Mouse (Mus musculus) heart, embryonic 14.5 days (tissue): ENCODE measurements at regions not wholly inside any gene's neighbourhood (a gene's known extent, or its start where the extent isn't known, plus 50 kb on each side); places are given as distances from the start of the nearest gene placed in this dataset.

Experiments used
- ATAC-seq: fragments of 200-750 bp; cut with Nextera tagmentation; 2 replicates; pipeline ENCODE4 v1.8.0; 2017; ENCODE audit warnings: low read depth, moderate TSS enrichment; ENCODE audit not compliant: insufficient number of reproducible peaks, insufficient read depth, low FRiP score
- H3K27ac ChIP-seq, 2 experiments: fragments of 200-500 bp in 1 of 2; fragments of 300-500 bp in 1 of 2; sonication (generic) in 1 of 2; replicated peaks in 1 of 2; 2 replicates each; pipeline ENCODE4 v1.5.1; 2012 to 2014; ENCODE audit warnings: low read depth in 2 of 2, low read length in 2 of 2, control low read depth in 1 of 2, mild to moderate bottlenecking in 1 of 2, mixed read lengths in 1 of 2; ENCODE audit not compliant: control insufficient read depth in 1 of 2, insufficient read depth in 1 of 2
- H3K27me3 ChIP-seq: fragments of 300-500 bp; sonication (generic); 2 replicates; pipeline ENCODE4 v1.6.1; 2014; ENCODE audit warnings: mild to moderate bottlenecking, low read length, control low read depth; ENCODE audit not compliant: control insufficient read depth, insufficient read depth
- H3K36me3 ChIP-seq: fragments of 300-500 bp; sonication (generic); 2 replicates; pipeline ENCODE4 v1.6.1; 2014; ENCODE audit warnings: mild to moderate bottlenecking, control low read depth, low read length, mixed read lengths; ENCODE audit not compliant: control insufficient read depth, insufficient read depth
- H3K4me1 ChIP-seq, 2 experiments: fragments of 200-500 bp in 1 of 2; fragments of 300-500 bp in 1 of 2; sonication (generic) in 1 of 2; 2 replicates each; pipeline ENCODE4 v1.6.1; 2012 to 2014; ENCODE audit warnings: low read length in 2 of 2, control low read depth in 1 of 2, mixed read lengths in 1 of 2; ENCODE audit not compliant: control insufficient read depth in 2 of 2, insufficient read depth in 2 of 2
- H3K4me2 ChIP-seq: fragments of 300-500 bp; sonication (generic); 2 replicates; pipeline ENCODE4 v1.6.1; 2014; ENCODE audit warnings: mild to moderate bottlenecking, low read length
- H3K4me3 ChIP-seq, 2 experiments: fragments of 200-500 bp in 1 of 2; fragments of 300-500 bp in 1 of 2; sonication (generic) in 1 of 2; 2 replicates each; pipeline ENCODE4 v1.5.1; 2012 to 2014; ENCODE audit warnings: low read length in 2 of 2, mild to moderate bottlenecking in 2 of 2, control low read depth in 1 of 2, low read depth in 1 of 2, moderate library complexity in 1 of 2; ENCODE audit not compliant: control insufficient read depth in 1 of 2, insufficient read depth in 1 of 2
- H3K9ac ChIP-seq: fragments of 300-500 bp; sonication (generic); 2 replicates; pipeline ENCODE4 v1.6.1; 2014; ENCODE audit warnings: mild to moderate bottlenecking, low read length
- H3K9me3 ChIP-seq: fragments of 300-500 bp; sonication (generic); 2 replicates; pipeline ENCODE4 v1.6.1; 2016; ENCODE audit warnings: low read length, control low read depth; ENCODE audit not compliant: control insufficient read depth
- WGBS: fragments of 180-500 bp; shearing (Covaris S2); extraction: QIAGEN DNeasy Blood & Tissue Kit; methylation state at CpG from one replicate; pipeline ENCODE4 v1.1.7; 2014; 5-methylcytosine and 5-hydroxymethylcytosine counted together

DNA sequence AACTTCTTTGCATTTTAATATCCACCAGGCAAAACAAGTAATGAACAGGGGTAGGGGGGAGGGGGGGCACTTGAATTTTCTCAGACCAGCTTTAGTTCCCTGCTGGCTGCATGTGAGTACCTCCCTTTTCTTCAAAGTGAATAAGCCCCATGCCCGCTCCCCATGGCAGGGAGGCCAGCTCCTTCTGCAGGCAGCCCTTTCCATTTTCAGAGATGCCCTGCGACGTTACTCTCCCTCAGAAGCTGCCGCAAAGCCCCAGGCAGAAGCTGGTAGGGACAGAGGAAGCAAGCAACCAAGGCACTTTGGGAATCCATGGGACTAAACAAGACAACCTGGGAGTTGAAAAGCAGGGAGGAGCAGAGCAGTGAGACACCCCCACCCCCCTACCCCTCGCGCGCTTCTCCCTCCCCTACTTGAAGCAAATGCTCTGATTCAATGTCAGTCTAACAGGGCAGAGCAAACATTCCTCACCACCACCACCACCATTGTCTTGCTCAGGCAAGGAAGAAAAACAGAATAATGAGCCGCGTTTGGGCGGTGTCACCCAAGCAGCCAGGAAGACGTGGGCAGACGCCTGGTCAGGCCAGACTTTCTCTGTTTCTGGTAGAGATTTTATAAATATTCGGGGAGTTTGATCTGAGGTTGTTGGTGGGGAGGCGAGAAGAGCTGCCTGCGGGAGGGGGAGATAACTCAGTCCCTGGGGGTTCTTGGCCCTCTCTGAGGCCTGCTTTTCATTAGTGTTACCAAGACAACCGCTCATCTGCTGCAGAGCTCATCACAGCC lies 187.7 kb downstream of the Zfp36l1 start:
- Histone ChIP-seq H3K36me3 (no peaks in the 10 kb centered on the region), H3K9ac (peak overlapping the region; percentile 6; the same call in 1 of the 2 replicates), H3K9me3 (no peaks in the 10 kb centered on the region), H3K4me1 (peaks cover 23 to 44% of the 10 kb centered on the region in 2 experiments), H3K4me3 (no peak overlapping the region), H3K4me2 (0 out of 2 replicates have a peak overlapping the region, but pooled peaks have one; percentile 8), H3K27me3 (no peaks in the 10 kb centered on the region), H3K27ac (peak overlapping the region; percentile 72 to 74)
- ATAC-seq: no peak
- 34% methylated on average over 16 of the region's 16 CpGs for WGBS

GRCm38 (mm10) chr12:79923811-79924210 lies 189.0 kb downstream of the Zfp36l1 start:
- WGBS: 74% methylated on average over 6 of the region's 6 CpGs
- no peaks in the 10 kb centered on the region for H3K36me3 ChIP-seq
- no peaks in the 10 kb centered on the region for H3K27me3 ChIP-seq
- H3K9me3 ChIP-seq: no peaks in the 10 kb centered on the region
- H3K4me1 ChIP-seq: peaks cover 21 to 41% of the 10 kb centered on the region in 2 experiments
- no peak overlapping the region for H3K4me2 ChIP-seq
- H3K4me3 ChIP-seq: no peak overlapping the region
- no peak for ATAC-seq
- H3K27ac ChIP-seq: no peak overlapping the region
- H3K9ac ChIP-seq: no peak overlapping the region

DNA sequence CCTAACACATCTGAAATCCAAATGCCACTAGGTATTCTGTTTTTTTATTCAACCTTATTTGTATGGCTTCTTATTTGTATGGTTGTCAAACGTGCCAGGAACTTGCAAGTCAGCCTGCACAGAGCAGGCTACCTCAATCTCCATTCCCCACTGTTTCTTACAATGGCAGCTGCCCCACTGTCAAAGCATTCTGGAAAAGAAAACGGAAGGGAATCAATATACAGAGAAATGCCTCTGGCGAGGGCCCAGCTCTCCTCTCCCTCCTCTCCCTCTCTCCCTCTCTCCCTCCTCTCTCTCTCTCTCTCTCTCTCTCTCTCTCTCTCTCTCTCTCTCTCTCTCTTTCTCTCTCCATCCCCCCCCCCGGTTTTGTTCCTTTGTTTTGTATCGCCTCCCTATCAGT lies 191.0 kb downstream of the Zfp36l1 start:
- H3K27me3 ChIP-seq: no peaks in the 10 kb centered on the region
- H3K27ac ChIP-seq: peak overlapping the region in 1 of 2 experiments; percentile 42; a peak in 1 of 4 replicates

DNA sequence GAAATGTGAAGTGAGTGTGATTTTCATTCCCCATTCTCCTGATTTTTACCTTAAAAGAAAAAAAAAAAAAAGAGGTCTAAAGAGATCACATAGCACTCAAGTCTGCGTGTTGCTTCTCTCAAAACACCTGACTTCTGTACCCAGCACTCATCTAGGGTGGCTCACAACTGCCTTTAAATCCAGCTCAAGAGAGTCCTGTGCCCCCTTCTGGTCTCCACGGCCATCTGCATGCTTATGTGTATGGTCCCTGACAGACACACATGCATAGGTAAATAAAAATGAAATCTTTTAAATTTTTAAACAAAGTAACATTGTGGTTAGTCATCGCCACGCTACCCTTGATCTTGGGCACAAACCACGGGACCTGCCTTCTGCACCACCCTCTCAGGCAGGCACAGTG lies 193.8 kb downstream of the Zfp36l1 start:
- WGBS: 91% methylated on average over 5 of the region's 5 CpGs
- no peak overlapping the region for H3K9ac ChIP-seq
- H3K9me3 ChIP-seq: no peaks in the 10 kb centered on the region
- no peak overlapping the region for H3K27ac ChIP-seq
- no peak for ATAC-seq
- no peak overlapping the region for H3K4me3 ChIP-seq
- H3K27me3 ChIP-seq: no peaks in the 10 kb centered on the region
- no peaks in the 10 kb centered on the region for H3K36me3 ChIP-seq
- H3K4me1 ChIP-seq: peaks cover 12 to 14% of the 10 kb centered on the region in 2 experiments
- H3K4me2 ChIP-seq: no peak overlapping the region

More for the DNA sequence above, 191.0 kb downstream of the Zfp36l1 start:
- Histone ChIP-seq H3K9me3 (no peaks in the 10 kb centered on the region), H3K4me1 (peaks cover 24 to 34% of the 10 kb centered on the region in 2 experiments), H3K4me2 (no peak overlapping the region), H3K9ac (no peak overlapping the region), H3K36me3 (no peaks in the 10 kb centered on the region), H3K4me3 (no peak overlapping the region)
- no peak for ATAC-seq
- WGBS: 50% methylated on average over 5 of the region's 5 CpGs

GRCm38 (mm10) chr12:79917634-79918289 lies 195.1 kb downstream of the Zfp36l1 start:
- Histone ChIP-seq H3K4me1 (peaks cover 13 to 19% of the 10 kb centered on the region in 2 experiments), H3K27me3 (no peaks in the 10 kb centered on the region), H3K27ac (no peak overlapping the region; a peak in 1 of 4 replicates), H3K4me3 (no peak overlapping the region), H3K4me2 (no peak overlapping the region), H3K36me3 (no peaks in the 10 kb centered on the region), H3K9ac (peak overlapping the region; percentile 21; the same call in 1 of the 2 replicates), H3K9me3 (no peaks in the 10 kb centered on the region)
- WGBS: 38% methylated on average over 10 of the region's 10 CpGs
- no peak; the same call in 1 of the 2 replicates for ATAC-seq

DNA sequence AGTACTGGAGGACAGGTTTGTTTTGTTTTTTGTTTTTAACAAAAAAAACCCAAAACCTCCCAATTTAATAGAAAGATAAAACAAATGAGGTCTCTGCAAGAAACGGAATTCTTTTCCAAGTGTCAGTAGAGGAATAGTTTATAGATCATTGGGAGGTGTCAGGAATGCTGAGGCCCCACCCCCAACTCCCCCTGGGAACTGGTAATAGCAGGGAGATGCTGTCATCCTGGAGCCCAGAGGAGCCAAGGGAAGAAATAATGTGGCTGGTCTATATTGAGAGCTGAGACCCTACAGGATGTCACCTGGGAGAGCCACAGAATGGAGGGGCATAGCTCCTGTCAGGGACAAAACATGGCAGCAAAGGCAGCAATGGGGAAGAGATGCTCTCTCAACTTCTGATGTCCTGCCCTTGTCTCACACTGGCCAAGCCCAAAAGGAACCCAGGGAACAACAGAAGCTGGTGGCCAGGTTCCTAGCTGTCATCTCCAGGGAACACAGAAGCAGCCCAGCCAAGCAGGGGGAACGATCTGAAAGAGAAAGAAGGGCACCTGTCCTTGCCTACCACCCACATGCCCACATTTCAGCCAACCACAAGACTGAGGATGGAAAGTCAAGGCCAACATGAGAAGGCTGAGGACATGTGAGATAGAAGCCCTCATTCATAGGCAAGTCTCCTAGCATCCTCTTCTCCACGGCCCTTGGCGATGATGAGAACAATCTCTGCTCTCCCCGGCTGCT lies 195.7 kb downstream of the Zfp36l1 start:
- no peak overlapping the region for H3K4me3 ChIP-seq
- no peaks in the 10 kb centered on the region for H3K36me3 ChIP-seq
- WGBS: 78% methylated on average over 5 of the region's 5 CpGs
- H3K27ac ChIP-seq: no peak overlapping the region
- H3K4me2 ChIP-seq: no peak overlapping the region
- peak overlapping the region; percentile 21; the same call in 1 of the 2 replicates for H3K9ac ChIP-seq
- no peak for ATAC-seq
- peaks cover 13 to 19% of the 10 kb centered on the region in 2 experiments for H3K4me1 ChIP-seq
- H3K9me3 ChIP-seq: no peaks in the 10 kb centered on the region
- no peaks in the 10 kb centered on the region for H3K27me3 ChIP-seq

- Histone ChIP-seq H3K4me3 (no peak overlapping the region), H3K36me3 (no peaks in the 10 kb centered on the region), H3K4me1 (peaks cover 23% of the 10 kb centered on the region in 2 experiments), H3K9me3 (no peaks in the 10 kb centered on the region), H3K27ac (no peak overlapping the region; a peak in 1 of 4 replicates), H3K9ac (no peak overlapping the region), H3K4me2 (no peak overlapping the region), H3K27me3 (no peaks in the 10 kb centered on the region)
- 52% methylated on average over 6 of the region's 6 CpGs for WGBS
- ATAC-seq: no peak
Observed at GRCm38 (mm10) chr12:79913898-79914297, 198.9 kb downstream of the Zfp36l1 start.
